Mouse (Mus musculus) skeletal muscle tissue, adult 2 months (tissue): ENCODE measurements around the gene Lrrc8e.
"Not testable (repeated sequence)": the region's sequence is repeated elsewhere in the genome, so short reads cannot be mapped to it uniquely, and the experiment has no call there.

Experiments used
- DNase-seq: peaks from one replicate; pipeline ENCODE4 v3.0.0-alpha.2; 2012; ENCODE audit warnings: low read depth, low spot score

The Lrrc8e gene

DNA sequence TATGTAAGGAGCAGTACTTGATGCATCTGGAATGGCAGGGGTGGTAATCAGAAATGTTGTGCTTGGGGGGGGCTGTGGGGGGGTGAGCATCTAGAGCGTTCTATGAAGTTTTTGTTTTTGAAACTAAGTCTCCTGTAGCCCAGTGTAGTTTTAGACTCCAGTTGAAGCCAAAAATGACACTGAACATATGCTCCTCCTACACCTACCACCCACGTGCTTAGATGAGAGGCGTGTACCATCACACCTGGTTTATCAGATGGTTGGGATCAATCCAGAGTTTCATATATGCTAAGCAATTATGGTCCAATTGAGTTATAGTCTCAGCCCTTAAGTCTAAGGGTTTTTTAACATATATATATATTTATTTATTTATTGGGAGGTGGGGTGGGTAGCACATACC is 7.0 kb upstream of the Lrrc8e start:
- no peak for DNase-seq

DNA sequence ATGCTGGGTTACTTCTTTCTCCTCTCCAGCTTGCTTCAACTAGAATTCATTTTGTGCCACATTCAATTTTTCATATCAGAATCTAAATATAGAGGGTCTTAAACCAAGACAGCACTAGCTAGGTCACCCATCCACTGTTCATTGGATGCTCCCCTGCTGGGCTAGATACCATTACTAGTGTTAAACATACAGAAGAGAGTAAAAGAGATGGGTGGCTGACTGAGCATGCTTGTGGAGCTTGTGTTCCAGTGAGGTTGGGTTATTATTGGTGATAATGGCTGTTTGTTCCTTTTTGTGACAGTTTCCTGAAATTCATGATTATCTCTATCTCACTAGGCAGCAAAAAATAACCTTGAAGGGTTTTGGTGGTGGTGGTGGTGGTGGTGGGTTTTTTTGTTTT is 4.6 kb upstream of the Lrrc8e start:
- no peak for DNase-seq

DNA sequence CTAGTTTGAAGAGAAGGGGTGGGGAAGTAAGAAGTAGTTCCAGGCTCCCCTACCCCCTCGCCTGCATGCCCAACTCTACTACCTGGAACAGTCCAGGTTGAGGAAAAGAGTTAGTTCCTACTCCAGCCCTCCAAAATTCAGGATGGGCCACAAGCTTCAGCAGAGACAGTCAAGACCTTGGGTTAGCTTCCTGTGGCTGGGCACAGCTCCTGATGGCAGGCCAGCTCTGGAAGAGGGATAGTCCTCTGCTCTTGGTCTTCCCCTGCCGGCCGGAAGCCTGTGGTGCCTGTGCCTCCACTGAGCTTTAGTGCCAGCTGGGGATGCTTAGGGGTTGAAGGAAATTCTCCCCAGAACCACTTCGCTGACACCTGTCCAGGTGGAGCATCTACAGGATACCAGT is 304 bp upstream of the Lrrc8e start:
- DNase-seq, result no peak

DNA sequence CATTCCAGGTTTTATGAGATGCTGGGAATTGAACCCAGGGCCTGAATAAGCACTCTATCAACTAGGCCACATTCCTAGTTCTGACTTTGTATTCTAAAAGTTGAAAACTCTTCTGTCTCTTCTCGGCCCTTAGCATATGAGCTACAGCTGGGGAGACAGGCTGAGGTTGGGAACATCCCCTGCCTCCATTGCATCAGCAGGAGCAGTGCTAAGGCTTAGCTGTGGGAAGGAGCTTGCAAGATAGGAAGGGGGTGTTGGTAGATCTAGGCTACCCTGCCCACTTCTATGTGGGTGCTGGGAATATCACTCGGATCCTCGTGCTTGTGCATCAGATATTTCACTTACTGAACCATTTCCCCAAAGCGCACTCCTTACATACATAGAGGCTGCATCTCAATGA is 1.3 kb downstream of the Lrrc8e start:
- no peak for DNase-seq

GRCm38 (mm10) chr8:4229784-4230183 is 3.2 kb downstream of the Lrrc8e start:
- no peak for DNase-seq

- no peak for DNase-seq
Measured at GRCm38 (mm10) chr8:4230612-4231351, 4.2 kb downstream of the Lrrc8e start.

DNA sequence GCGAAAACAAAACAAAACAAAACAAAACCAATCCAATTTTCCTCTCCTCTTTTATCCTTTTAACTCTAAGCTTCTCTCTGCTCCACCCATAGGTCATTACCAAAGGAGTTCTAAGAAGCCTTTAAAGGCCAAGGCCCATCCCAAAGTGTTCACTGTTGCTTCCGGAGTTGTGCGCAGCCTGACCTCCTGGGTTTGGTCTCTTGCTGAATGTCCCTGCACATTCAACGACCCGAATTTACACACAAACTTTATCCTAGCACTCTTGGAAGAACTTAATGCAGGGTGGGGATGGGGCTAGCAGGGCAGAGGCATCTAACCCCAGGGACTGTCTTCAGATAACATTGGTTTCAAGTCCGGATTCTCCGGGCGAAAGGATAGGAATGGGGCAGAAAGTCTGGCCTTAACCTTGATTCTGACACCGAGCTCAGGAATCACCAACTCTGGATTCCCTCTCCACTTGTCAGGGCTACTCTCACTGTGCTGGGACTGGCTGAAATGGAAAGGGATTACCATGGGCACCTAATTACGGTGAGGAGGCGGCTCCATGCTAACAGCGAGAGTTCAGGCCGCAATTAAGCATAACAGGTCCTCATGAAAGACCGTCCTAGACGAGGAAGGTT is 11.3 kb downstream of the Lrrc8e start:
- DNase-seq, result no peak

GRCm38 (mm10) chr8:4238434-4239192 is 12.0 kb downstream of the Lrrc8e start, which contains the start of the genes Map2k7 and Gm49320:
TSS of gene Map2k7 (plus strand) at chr8:4238740.
TSS of gene Gm49320 (plus strand) at chr8:4238865.
- peak; percentile 100 for DNase-seq

DNA sequence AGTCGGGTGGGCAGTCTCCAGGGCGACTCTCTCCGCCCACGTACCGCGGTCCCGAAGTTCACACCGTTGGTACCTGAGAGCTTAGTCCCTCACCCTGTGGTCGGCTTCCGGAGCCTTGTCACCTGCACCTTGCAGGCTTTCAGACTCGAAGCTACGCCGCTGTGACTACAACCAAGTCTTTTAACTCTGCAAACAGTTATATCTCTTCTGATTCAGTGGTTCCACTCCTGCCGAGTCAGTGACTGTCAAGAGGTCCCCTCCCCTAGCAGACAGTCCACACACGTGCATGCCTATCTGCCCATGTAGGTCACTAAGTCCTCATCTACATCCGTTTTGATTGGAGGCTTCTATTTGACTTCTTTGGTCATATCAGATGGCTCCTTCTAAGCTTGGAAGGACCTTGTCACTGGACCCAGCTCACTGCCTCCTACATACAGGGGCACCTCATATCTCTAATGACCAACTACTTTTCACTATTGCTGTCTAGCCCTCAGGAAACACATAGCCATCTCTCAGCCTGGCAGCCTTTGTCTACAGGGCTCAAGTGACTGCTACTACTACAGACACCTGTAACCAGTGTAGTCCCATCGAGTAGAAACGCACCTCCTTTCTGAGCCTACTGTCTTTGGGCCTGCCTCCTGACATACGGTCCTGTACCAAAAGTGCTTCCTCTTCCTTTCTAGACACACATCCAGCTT is 12.7 kb downstream of the Lrrc8e start:
- DNase-seq, result no peak

DNA sequence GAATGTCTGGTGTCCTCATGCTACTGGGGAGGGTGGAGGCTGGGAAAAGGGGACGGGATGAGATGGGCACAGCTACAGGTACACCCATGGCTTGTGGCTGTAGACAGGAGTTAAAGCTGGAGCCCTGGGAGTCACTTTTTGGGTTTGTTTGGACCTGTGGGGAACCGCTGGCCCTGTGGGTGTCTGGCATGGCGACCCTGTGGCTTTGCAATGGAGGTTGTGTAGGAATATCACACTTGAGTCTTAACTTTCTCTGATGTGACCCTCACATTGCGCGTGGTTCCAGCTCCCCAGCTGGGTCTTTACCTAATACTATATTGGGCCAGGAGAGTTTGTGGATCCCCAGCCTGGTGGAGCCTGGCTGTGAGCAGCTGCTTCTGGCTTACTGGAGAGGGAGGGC is 18.4 kb downstream of the Lrrc8e start:
- no peak for DNase-seq

- no peak for DNase-seq
Measured at GRCm38 (mm10) chr8:4245737-4246136, 19.1 kb downstream of the Lrrc8e start.

GRCm38 (mm10) chr8:4247241-4247640 is 20.6 kb downstream of the Lrrc8e start:
- DNase-seq, result no peak

GRCm38 (mm10) chr8:4247951-4248540 is 21.4 kb downstream of the Lrrc8e start, which contains the start of gene Tgfbr3l:
TSS of gene Tgfbr3l (plus strand) at chr8:4248214.
- DNase-seq, result no peak

GRCm38 (mm10) chr8:4249213-4249612 is 22.6 kb downstream of the Lrrc8e start:
- no peak for DNase-seq

DNA sequence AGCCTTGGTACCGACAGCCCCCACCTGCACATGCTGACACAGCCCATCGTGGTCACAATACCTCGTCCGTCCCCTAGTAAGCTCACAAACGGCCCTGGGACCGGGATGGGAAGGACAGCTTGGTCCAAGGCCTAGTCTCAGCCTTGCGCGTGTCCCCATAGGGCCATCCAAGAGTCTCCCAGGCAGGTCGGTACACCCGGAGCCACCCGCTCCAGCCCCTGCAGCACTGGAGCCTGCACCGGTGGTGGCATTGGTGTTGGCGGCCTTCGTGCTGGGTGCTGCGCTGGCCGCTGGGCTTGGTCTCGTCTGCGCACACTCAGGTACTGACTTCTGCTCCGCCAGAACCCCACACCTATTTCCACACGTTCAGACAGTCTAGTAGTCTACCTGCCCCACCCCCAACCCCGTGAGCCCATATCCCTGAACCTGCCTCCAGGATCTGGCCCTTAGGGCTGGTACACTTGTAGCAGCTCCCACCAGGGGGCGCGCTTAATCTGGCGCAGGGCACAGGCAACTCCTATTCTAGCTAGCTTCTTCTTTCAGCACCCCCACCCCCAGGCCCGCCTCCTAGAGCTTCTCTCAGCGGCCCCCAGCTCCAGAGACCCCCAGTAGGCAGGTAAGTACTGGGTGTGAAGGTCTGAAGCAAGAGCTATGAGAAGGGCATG is 23.8 kb downstream of the Lrrc8e start:
- peak; percentile 71 for DNase-seq

DNA sequence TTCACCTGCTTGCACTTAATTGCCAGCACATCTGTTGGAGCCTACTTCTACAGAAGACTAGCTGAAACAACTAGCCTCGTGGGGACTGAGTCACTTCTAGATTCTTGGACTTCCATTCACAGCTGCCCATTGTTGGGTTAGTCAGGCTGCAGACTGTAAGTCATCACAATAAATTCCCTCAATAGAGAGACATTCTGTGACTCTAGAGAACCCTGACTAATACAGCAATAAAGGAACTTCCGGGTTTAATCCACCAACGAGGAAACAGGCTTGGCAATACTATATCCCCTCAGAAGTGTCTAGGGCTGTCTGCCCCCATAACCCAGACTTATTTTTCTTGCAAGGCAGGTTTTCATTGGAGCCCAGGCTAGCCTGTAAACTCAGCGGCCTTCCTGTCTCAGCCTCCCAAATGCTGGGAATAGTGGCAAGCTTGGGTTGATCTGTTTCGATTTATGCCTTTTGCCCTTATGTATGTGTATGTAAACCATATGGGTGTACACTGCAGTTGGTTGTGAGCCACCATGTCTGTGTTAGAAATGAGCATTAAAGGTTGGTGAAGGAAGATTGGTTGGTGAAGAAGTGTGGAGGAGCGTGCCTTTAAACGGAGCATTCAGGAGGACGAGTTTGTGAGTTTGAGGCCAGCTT is 25.6 kb downstream of the Lrrc8e start:
- DNase-seq, result no peak

DNA sequence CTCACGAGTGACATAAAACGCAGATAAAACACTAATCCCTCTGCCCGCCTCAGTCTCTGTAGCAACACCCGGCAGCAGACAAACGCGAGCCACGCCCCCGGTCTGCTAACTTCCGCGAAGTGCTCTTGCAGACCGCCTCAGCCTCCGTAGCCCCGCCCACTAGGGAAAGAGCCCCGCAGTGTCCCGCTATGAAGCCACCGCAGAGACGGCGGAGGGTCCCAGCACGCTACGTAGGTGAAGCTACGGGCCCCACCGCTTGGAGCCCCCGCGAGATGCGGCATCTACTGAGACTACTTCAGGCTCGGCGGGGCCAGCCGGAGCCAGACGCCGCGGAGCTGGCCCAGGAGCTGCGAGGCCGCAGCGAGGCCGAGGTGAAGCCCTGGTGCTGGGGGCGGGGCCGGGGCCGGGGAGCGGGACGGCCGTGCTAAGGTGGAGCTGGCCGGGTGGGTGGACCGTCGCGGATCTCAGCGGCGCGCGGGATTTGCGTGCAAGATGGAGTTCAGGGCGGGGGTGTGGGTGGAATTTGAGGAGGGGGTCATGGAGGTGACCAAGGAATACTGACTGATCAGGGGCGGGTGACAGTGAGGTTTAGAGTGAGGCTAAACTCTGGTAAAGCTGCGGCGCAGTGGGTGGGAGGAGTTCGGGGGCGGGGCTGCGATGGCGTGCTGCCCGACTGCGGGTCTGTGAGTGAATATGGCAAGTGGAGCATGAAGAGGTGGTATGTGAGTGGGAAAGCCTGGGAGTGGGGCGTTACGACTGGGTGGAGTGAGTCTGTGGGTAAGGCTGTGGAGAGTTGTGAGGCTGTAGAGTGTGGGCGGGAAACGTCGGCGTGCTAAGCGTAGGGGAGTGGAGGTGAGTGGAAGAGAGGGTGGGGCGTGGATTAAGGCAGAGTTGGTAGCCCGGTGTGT is 26.6 kb downstream of the Lrrc8e start, which contains the start of gene Snapc2:
Snapc2 (plus strand) TSS at position 147 of the 908 bp plus-strand sequence.
- DNase-seq, result peak; percentile 88

DNA sequence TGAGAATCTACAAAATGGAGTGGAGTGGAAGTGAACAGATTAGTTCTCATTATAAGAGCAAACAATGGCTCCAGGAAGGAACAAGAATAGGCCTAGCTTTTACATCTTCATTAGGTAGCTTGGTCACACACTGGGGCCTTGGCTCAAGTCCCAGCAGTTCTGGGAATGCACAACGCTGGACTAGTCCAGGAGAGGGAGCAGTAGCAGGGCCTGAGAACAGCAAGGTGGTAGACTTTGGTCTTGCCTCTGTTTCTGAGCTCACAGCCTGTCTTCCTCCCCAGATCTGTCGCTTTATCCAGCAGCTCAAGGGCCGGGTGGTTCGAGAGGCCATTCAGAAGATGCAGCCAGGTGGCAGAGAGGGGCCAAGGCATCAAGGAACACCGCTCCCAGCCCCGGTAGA is 27.4 kb downstream of the Lrrc8e start:
- no peak for DNase-seq

DNA sequence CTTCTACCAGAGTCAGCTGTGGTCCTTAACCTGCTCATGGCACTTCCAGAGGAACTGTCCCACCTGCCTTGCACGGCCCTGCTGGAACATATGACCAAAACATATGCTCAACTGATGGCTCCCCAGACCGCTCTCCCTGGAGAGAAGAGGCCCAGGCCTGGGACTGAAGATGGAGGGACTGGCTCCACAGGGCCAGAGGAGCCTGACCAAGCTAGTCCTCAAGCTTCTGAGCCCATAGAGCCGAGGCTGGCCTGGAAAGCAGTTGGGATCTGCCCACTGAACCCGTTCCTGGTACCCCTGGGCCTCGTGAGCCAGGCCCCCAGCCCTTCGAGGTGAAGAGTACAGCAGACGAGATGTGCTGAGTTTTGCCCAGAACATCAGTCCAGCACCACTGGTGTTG is 28.8 kb downstream of the Lrrc8e start:
- not testable (repeated sequence) for DNase-seq
